Mouse (Mus musculus): Measurements from ENCODE around the gene Herc6. TPM values are rescaled to one million over a fixed set of nuclear protein-coding genes. Genes with fewer than 3 reads are reported as not detected.
A peak's percentile ranks its signal among the peaks of the same experiment; 100 is the strongest.

The Herc6 gene
- polyA plus RNA-seq, 1 experiment from 2014 or later, result 1.4 TPM

- H3K4me3 ChIP-seq (ENCODE audit: low read depth, low read length), result no peak overlapping the region
- DNase-seq (ENCODE audit: low spot score) (no peak), ATAC-seq (ENCODE audit: low FRiP score, low TSS enrichment) (no peak)
- no peak overlapping the region for H3K9ac ChIP-seq (ENCODE audit: low read length)
- H3K27ac ChIP-seq (replicated peaks), result no peak overlapping the region
- no peaks in the 10 kb centered on the region for H3K36me3 ChIP-seq (ENCODE audit: control insufficient read depth, insufficient read depth, low read length)
- TF ChIP-seq CTCF (IDR thresholded peaks at IDR 0.05; ENCODE audit: low read depth) (no peak), EP300 (optimal IDR thresholded peaks at IDR 0.05) (no peak)
- H3K4me1 ChIP-seq (replicated peaks; ENCODE audit: control insufficient read depth, insufficient read depth), result no peaks in the 10 kb centered on the region
- 40% methylated on average over 1 of the region's 1 CpGs for WGBS
- H3K27me3 ChIP-seq (ENCODE audit: control insufficient read depth, insufficient read depth, low read length), result no peaks in the 10 kb centered on the region
- H3K9me3 ChIP-seq (ENCODE audit: control insufficient read depth, low read length), result no peaks in the 10 kb centered on the region
- H3K4me2 ChIP-seq (replicated peaks; ENCODE audit: low read depth), result no peak overlapping the region
Observed at GRCm38 (mm10) chr6:57647256-57647655, 66.5 kb downstream of the Herc6 start.

DNA sequence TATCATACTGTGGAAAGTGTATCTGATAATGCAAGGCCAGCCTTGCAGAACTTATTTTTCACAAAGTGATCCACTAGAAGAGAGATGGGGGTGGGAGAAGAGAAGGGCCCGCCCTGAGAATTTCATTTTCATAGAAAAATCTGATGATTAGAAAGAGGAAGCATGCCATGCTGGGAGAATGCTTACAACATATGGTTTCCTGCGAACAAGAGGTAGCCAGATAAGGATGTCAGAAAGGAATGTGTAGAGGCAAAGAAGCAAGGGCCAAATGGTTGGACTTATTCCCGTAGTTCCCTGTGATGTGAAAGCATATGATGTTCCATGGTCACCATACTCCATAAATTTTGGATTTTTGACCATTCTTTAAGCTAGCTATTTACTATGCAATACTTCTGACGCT lies 80.5 kb downstream of the Herc6 start:
- Histone ChIP-seq H3K4me1 (replicated peaks; ENCODE audit: control insufficient read depth, insufficient read depth) (no peaks in the 10 kb centered on the region), H3K36me3 (ENCODE audit: control insufficient read depth, insufficient read depth, low read length) (no peaks in the 10 kb centered on the region), H3K9ac (ENCODE audit: low read length) (no peak overlapping the region), H3K27me3 (ENCODE audit: control insufficient read depth, insufficient read depth, low read length) (no peaks in the 10 kb centered on the region), H3K4me3 (ENCODE audit: low read depth, low read length) (no peak overlapping the region), H3K4me2 (replicated peaks; ENCODE audit: low read depth) (no peak overlapping the region), H3K9me3 (ENCODE audit: control insufficient read depth, low read length) (no peaks in the 10 kb centered on the region), H3K27ac (replicated peaks) (no peak overlapping the region)
- WGBS, result 65% methylated on average over 4 of the region's 4 CpGs
- no peak for TF ChIP-seq EP300 (optimal IDR thresholded peaks at IDR 0.05)
- TF ChIP-seq CTCF (IDR thresholded peaks at IDR 0.05; ENCODE audit: low read depth), result no peak
- no peak for ATAC-seq (ENCODE audit: low FRiP score, low TSS enrichment)
- DNase-seq (ENCODE audit: low spot score), result no peak

DNA sequence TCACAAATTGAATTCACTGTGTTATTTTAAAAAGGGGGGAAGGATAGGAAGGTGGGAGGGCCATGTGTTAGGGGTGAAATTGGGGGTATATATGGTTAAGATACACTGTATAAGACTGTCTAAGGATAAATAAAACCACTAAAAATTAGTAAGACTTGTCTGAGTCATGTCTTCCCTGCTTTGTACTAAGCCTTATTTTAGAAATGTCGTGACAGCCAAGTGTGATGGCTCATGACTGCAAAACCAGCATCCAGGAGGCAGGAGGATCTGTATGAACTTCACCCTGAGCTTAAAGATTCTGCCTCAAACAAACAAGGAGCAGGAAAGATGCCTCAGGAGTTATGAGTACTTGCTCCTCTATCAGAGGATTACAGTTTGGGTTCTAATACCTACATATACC lies 103.4 kb downstream of the Herc6 start:
- no peaks in the 10 kb centered on the region for H3K36me3 ChIP-seq (ENCODE audit: control insufficient read depth, insufficient read depth, low read length)
- H3K9me3 ChIP-seq (ENCODE audit: control insufficient read depth, low read length), result no peaks in the 10 kb centered on the region
- no peaks in the 10 kb centered on the region for H3K27me3 ChIP-seq (ENCODE audit: control insufficient read depth, insufficient read depth, low read length)
- H3K4me1 ChIP-seq (replicated peaks; ENCODE audit: control insufficient read depth, insufficient read depth), result no peaks in the 10 kb centered on the region
- H3K9ac ChIP-seq (ENCODE audit: low read length), result no peak overlapping the region
- H3K4me3 ChIP-seq (ENCODE audit: low read depth, low read length), result no peak overlapping the region
- WGBS, result 86% methylated on average over 1 of the region's 1 CpGs
- no peak overlapping the region for H3K4me2 ChIP-seq (replicated peaks; ENCODE audit: low read depth)
- TF ChIP-seq EP300 (optimal IDR thresholded peaks at IDR 0.05) (no peak), CTCF (IDR thresholded peaks at IDR 0.05; ENCODE audit: low read depth) (no peak)
- no peak overlapping the region for H3K27ac ChIP-seq (replicated peaks)
- no peak for ATAC-seq (ENCODE audit: low FRiP score, low TSS enrichment)
- no peak for DNase-seq (ENCODE audit: low spot score)

DNA sequence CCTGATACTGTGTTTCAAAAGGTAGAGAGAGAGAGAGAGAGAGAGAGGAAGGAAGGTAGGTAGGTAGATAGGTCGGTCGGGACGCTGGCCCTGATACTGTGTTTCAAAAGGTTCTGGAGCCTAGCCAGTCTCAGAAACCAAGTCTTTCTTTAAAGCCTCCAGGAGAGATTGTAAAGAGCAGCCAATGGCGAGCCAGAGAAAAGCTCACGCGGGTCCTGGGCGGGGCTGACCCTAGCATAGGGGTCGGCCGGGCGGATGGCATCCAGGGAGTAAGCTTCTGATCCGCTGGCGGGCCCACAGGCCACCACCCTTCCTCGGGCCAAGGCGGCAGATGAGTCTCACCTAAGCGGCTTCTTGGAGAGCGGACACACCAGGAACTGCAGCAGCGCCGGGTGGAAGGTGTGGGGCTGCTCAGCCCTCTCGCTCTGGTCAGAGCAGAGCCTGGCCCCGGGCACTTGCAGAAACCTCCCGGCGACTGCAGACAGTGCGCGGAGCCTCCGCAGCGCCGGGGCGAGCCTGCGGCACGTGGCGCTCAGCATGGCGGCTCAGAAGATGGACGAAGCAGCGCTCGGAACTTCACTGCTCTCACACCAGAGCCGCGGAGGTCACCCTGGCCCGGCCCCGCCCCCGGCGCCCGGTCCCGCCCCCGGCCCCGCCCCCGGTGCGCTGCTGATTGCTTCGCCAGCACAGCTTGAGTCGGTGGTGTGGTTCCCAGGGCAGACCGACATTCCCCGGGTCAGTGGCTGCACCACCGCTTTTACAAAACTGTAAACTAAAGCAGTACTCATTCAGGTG lies 110.9 kb downstream of the Herc6 start, which contains the start of gene Pyurf:
TSS of gene Pyurf (minus strand) at position 612 of the 795 bp plus-strand sequence.
- Histone ChIP-seq H3K27me3 (ENCODE audit: control insufficient read depth, insufficient read depth, low read length) (no peaks in the 10 kb centered on the region), H3K4me1 (replicated peaks; ENCODE audit: control insufficient read depth, insufficient read depth) (no peaks in the 10 kb centered on the region), H3K9me3 (ENCODE audit: control insufficient read depth, low read length) (no peaks in the 10 kb centered on the region), H3K36me3 (ENCODE audit: control insufficient read depth, insufficient read depth, low read length) (no peaks in the 10 kb centered on the region), H3K4me2 (replicated peaks; ENCODE audit: low read depth) (peak within 1 kb of the TSS; percentile 80), H3K9ac (ENCODE audit: low read length) (peak within 1 kb of the TSS; percentile 78), H3K4me3 (ENCODE audit: low read depth, low read length) (peak within 1 kb of the TSS; percentile 74), H3K27ac (replicated peaks) (peak within 1 kb of the TSS; percentile 91)
- peak; percentile 94 for DNase-seq (ENCODE audit: low spot score)
- ATAC-seq (ENCODE audit: low FRiP score, low TSS enrichment), result peak; percentile 99
- 0 out of 2 replicates have a peak, but pooled peaks have one; percentile 12 for TF ChIP-seq CTCF (IDR thresholded peaks at IDR 0.05; ENCODE audit: low read depth)
- no peak for TF ChIP-seq EP300 (optimal IDR thresholded peaks at IDR 0.05)
- under 1% methylated on average over 44 of the region's 52 CpGs for WGBS

- DNase-seq (ENCODE audit: low spot score) (no peak), ATAC-seq (ENCODE audit: low FRiP score, low TSS enrichment) (no peak)
- Histone ChIP-seq H3K4me3 (ENCODE audit: low read depth, low read length) (no peak overlapping the region), H3K9ac (ENCODE audit: low read length) (0 out of 2 replicates have a peak overlapping the region, but pooled peaks have one; percentile 8), H3K27ac (replicated peaks) (no peak overlapping the region), H3K27me3 (ENCODE audit: control insufficient read depth, insufficient read depth, low read length) (no peaks in the 10 kb centered on the region), H3K9me3 (ENCODE audit: control insufficient read depth, low read length) (no peaks in the 10 kb centered on the region), H3K4me1 (replicated peaks; ENCODE audit: control insufficient read depth, insufficient read depth) (no peaks in the 10 kb centered on the region), H3K4me2 (replicated peaks; ENCODE audit: low read depth) (no peak overlapping the region), H3K36me3 (ENCODE audit: control insufficient read depth, insufficient read depth, low read length) (no peaks in the 10 kb centered on the region)
- WGBS, result 87% methylated on average over 3 of the region's 3 CpGs
- no peak for TF ChIP-seq CTCF (IDR thresholded peaks at IDR 0.05; ENCODE audit: low read depth)
- no peak for TF ChIP-seq EP300 (optimal IDR thresholded peaks at IDR 0.05)
Observed at GRCm38 (mm10) chr6:57693116-57693515, 112.3 kb downstream of the Herc6 start.

- H3K9me3 ChIP-seq (ENCODE audit: control insufficient read depth, low read length), result no peaks in the 10 kb centered on the region
- H3K4me3 ChIP-seq (ENCODE audit: low read depth, low read length), result no peak overlapping the region
- H3K27me3 ChIP-seq (ENCODE audit: control insufficient read depth, insufficient read depth, low read length), result no peaks in the 10 kb centered on the region
- TF ChIP-seq EP300 (optimal IDR thresholded peaks at IDR 0.05) (no peak), CTCF (IDR thresholded peaks at IDR 0.05; ENCODE audit: low read depth) (no peak)
- no peak overlapping the region for H3K9ac ChIP-seq (ENCODE audit: low read length)
- WGBS, result 65% methylated on average over 4 of the region's 4 CpGs
- no peak for ATAC-seq (ENCODE audit: low FRiP score, low TSS enrichment)
- H3K36me3 ChIP-seq (ENCODE audit: control insufficient read depth, insufficient read depth, low read length), result no peaks in the 10 kb centered on the region
- no peak for DNase-seq (ENCODE audit: low spot score)
- no peak overlapping the region for H3K4me2 ChIP-seq (replicated peaks; ENCODE audit: low read depth)
- H3K27ac ChIP-seq (replicated peaks), result no peak overlapping the region
- no peaks in the 10 kb centered on the region for H3K4me1 ChIP-seq (replicated peaks; ENCODE audit: control insufficient read depth, insufficient read depth)
Observed at GRCm38 (mm10) chr6:57701686-57702085, 120.9 kb downstream of the Herc6 start.
